Mouse (Mus musculus) erythroblast, embryonic 14.5 days (primary cell): ENCODE results near the gene Myo1d.

Source experiments
- GATA1 ChIP-seq: IDR thresholded peaks from 2 replicates; pipeline ENCODE4 v1.6.1; 2012; ENCODE audit warnings: low read length, inconsistent platforms, mixed read lengths
- TAL1 ChIP-seq: IDR thresholded peaks from 3 replicates; pipeline ENCODE4 v1.6.1; 2012; ENCODE audit warnings: low read length, inconsistent platforms, mixed read lengths

GRCm38 (mm10) chr11:80452242-80452641 lies 327.6 kb downstream of the Myo1d start:
- TF ChIP-seq GATA1 = no peak
- TF ChIP-seq TAL1 = no peak
